Comparison of ENCODE assay signal across 8 mouse cellular contexts in the genomic region with DNA sequence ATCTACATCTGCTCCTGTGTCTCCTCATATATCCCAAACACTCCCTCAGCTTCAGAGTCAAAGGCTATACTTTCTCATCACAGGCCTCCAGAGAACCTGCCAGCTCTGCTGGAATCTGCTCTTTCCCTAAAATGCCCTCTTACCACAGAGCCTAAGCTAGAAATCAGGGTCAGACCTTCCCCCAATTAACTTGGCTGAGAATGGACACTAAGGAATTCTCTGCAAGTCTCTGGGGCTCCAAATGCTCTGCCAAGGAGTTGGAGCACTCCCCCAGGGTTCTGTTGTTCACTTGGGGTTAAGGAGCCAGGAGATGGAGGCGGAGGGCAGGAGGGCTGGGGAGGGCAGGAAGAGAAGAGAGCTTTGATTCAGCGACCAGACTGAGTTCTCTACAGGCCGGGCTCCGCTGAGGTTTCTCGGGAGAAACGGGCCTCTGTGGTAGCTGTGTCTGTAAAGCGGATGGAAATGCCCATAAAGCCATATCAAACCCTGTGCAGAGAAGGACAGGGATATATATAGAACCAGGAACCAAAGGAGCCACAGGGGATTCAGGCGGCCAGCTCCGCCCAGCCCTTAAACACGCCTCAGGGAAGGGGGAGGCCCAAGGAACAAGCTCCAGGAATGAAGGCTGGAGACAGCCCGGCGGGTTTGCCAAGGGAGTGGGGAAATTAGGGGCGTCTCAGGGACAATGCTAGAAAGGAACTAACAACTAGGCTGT.
DNase-seq lines count a peak whose midpoint lies in the region; ATAC-seq and TF ChIP-seq lines count a peak whose summit lies in the region.

No protein-coding gene starts in this region.

- no peaks in the 10 kb centered on the region for H3K36me3 ChIP-seq in heart, embryonic 14.5 days (ENCODE audit: control insufficient read depth, insufficient read depth, low read length)
- no peaks in the 10 kb centered on the region for H3K36me3 ChIP-seq in limb, embryonic 13.5 days

- H3K4me3 ChIP-seq in heart, embryonic 14.5 days (ENCODE audit: control insufficient read depth in 1 of 2, insufficient read depth in 1 of 2, low read depth in 1 of 2, low read length in 2 of 2) = peak overlapping the region; percentile 4 to 14; a peak in 1 of 4 replicates
- H3K4me3 ChIP-seq in limb, embryonic 13.5 days = no peak overlapping the region
- H3K4me3 ChIP-seq in layer of hippocampus, adult 2 months = no peak overlapping the region

- DNase-seq in adrenal gland, adult 2 months = peak; percentile 14
- no peak for DNase-seq in adrenal gland, adult 18-20 months (ENCODE audit: low spot score in 2 of 2)
- peak; percentile 19 for DNase-seq in 3T3-L1 (ENCODE audit: low read depth, low spot score)
- DNase-seq in layer of hippocampus, adult 2 months (ENCODE audit: low spot score in 2 of 2) = no peak
- DNase-seq in spleen, postnatal 36 days (ENCODE audit: low spot score in 2 of 2) = no peak
- DNase-seq in right cerebral cortex, postnatal 4 days = no peak

- no peak for ATAC-seq in heart, embryonic 14.5 days (ENCODE audit: insufficient number of reproducible peaks, insufficient read depth, low FRiP score, low read depth)
- ATAC-seq in limb, embryonic 13.5 days (ENCODE audit: low FRiP score, low read depth) = peak; percentile 73

- H3K9ac ChIP-seq in heart, embryonic 14.5 days (ENCODE audit: low read length) = peak overlapping the region; percentile 35; the same call in 1 of the 2 replicates
- peak overlapping the region; percentile 39; the same call in 1 of the 2 replicates for H3K9ac ChIP-seq in limb, embryonic 13.5 days

- TF ChIP-seq CTCF in layer of hippocampus, adult 2 months (conservative IDR thresholded peaks at IDR 0.05) = no peak

- peak overlapping the region; percentile 45 for H3K4me2 ChIP-seq in heart, embryonic 14.5 days (ENCODE audit: low read length)
- H3K4me2 ChIP-seq in limb, embryonic 13.5 days (replicated peaks) = peak overlapping the region; percentile 25

- 9% methylated on average over 13 of the region's 13 CpGs for WGBS in heart, embryonic 14.5 days
- WGBS in limb, embryonic 13.5 days = 12% methylated on average over 13 of the region's 13 CpGs

- H3K27me3 ChIP-seq in heart, embryonic 14.5 days (ENCODE audit: control insufficient read depth, insufficient read depth, low read length) = no peaks in the 10 kb centered on the region
- H3K27me3 ChIP-seq in limb, embryonic 13.5 days = 0 out of 2 replicates have a peak, but pooled peaks cover 6% of the 10 kb centered on the region

- no peaks in the 10 kb centered on the region for H3K9me3 ChIP-seq in heart, embryonic 14.5 days (ENCODE audit: control insufficient read depth, low read length)
- H3K9me3 ChIP-seq in limb, embryonic 13.5 days = no peaks in the 10 kb centered on the region

- H3K4me1 ChIP-seq in heart, embryonic 14.5 days (ENCODE audit: control insufficient read depth in 2 of 2, insufficient read depth in 2 of 2, low read length in 2 of 2) = peaks cover 10 to 17% of the 10 kb centered on the region in 2 experiments
- peaks cover 33% of the 10 kb centered on the region for H3K4me1 ChIP-seq in limb, embryonic 13.5 days

- H3K27ac ChIP-seq in heart, embryonic 14.5 days (replicated peaks in 1 of 2; ENCODE audit: control insufficient read depth in 1 of 2, insufficient read depth in 1 of 2, low read depth in 2 of 2, low read length in 2 of 2) = peak overlapping the region; percentile 2 to 61; a peak in 1 of 4 replicates
- H3K27ac ChIP-seq in limb, embryonic 13.5 days = peak overlapping the region; percentile 65; the same call in 1 of the 2 replicates
- no peak overlapping the region for H3K27ac ChIP-seq in layer of hippocampus, adult 2 months

Comparison
In these comparisons a context has a peak if more than half of its experiments do, and no peak if none do; other contexts are left out.
1. DNase-seq: peak in adrenal gland, adult 2 months (single experiment) and 3T3-L1 (single experiment); none in adrenal gland, adult 18-20 months (0 of 2), layer of hippocampus, adult 2 months (0 of 2), spleen, postnatal 36 days (0 of 2) and right cerebral cortex, postnatal 4 days (single experiment).
2. H3K4me3 ChIP-seq: peak in heart, embryonic 14.5 days (2 of 2); none in limb, embryonic 13.5 days (single experiment) and layer of hippocampus, adult 2 months (single experiment).